Mouse (Mus musculus) lung, adult 18-20 months (tissue): ENCODE data around the gene Gm28870.
"Not testable (repeated sequence)": the region's sequence is repeated elsewhere in the genome, so short reads cannot be mapped to it uniquely, and the experiment has no call there.

ENCODE experiments used
- DNase-seq, 2 experiments: peaks; one replicate each; pipeline ENCODE4 v3.0.0; 2022; ENCODE audit warnings: mixed read lengths in 2 of 2

Gene Gm28870

DNA sequence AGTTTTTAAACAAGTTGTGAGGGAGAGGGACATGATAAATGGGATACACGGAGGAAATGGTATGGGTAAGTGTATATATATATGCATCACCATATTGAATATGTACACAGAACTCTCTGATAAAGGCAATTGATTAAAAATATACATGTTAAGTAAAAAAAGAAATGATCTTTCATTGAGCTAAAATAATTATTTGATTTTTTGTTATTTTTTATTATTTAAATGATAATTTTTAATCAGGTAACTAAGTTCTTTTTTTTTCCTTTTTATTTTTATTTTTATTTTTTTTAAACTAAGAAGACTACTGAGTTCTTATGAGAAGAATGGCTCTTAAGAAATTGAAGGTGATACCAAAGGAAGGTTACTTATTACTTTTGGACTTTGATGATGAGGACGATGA is at the start of gene Gm28870:
Gene Gm28870, plus strand, starts transcription at position 301 of the 400 bp plus-strand sequence.
- DNase-seq: not testable (repeated sequence)
